Mouse (Mus musculus) liver, embryonic 14 days (tissue): ENCODE measurements around the gene Acan. TPM values are rescaled to one million over a fixed set of nuclear protein-coding genes. Genes with fewer than 3 reads are reported as not detected.

Experiments
- polyA plus RNA-seq: library from polyadenylated mRNA; depleted of rRNA; stranded (reverse); fragments of >200 nt; gene quantifications from 2 replicates; pipeline ENCODE4 v1.2.3, GENCODE M21; 2012; rRNA removed

Gene Acan
- polyA plus RNA-seq: 0.01 and 0.02 TPM in 2 replicates

GRCm38 (mm10) chr7:79053383-79053889 lies at the start of gene Acan:
Acan (plus strand) TSS chr7:79053483.

GRCm38 (mm10) chr7:79130843-79131444 lies 77.7 kb downstream of the Acan start, which contains the start of gene Hapln3:
Hapln3 (minus strand) TSS chr7:79131018.

GRCm38 (mm10) chr7:79148711-79149266 lies 95.5 kb downstream of the Acan start, which contains the start of gene Mfge8:
Mfge8 (minus strand) TSS chr7:79149060.

Other genes starting within 250 kb of the Acan start
- 5.7 and 6.5 TPM in 2 replicates for gene Det1, start 206.2 kb upstream of the Acan start, polyA plus RNA-seq
- gene Aen, start 157.6 kb upstream of the Acan start, polyA plus RNA-seq: 12.4 and 15.5 TPM in 2 replicates
- 36.8 and 54.0 TPM in 2 replicates for gene Isg20, start 140.1 kb upstream of the Acan start, polyA plus RNA-seq
- gene Hapln3, start 77.5 kb downstream of the Acan start, polyA plus RNA-seq: 0.10 TPM in 2 replicates
- gene Mfge8, start 95.6 kb downstream of the Acan start, polyA plus RNA-seq: 40.2 and 43.7 TPM in 2 replicates
- gene Abhd2, start 219.7 kb downstream of the Acan start, polyA plus RNA-seq: 5.1 and 6.6 TPM in 2 replicates